Mouse (Mus musculus) neural tube, embryonic 12.5 days (tissue): ENCODE data around the gene Pdzd2. TPM values are rescaled to one million over a fixed set of nuclear protein-coding genes. Genes with fewer than 3 reads are reported as not detected.
"Not testable (repeated sequence)": the region's sequence is repeated elsewhere in the genome, so short reads cannot be mapped to it uniquely, and the experiment has no call there.

Experiments
- ATAC-seq: fragments of 200-750 bp; cut with Nextera tagmentation; 2 replicates; pipeline ENCODE4 v1.8.0; 2017; ENCODE audit warnings: low read depth, mild to moderate bottlenecking, moderate TSS enrichment, moderate library complexity; ENCODE audit not compliant: low FRiP score
- H3K27ac ChIP-seq: fragments of 300-500 bp; sonication (generic); 2 replicates; pipeline ENCODE4 v1.5.1; 2016
- H3K27me3 ChIP-seq: fragments of 300-500 bp; sonication (generic); replicated peaks from 2 replicates; pipeline ENCODE4 v1.6.1; 2016; ENCODE audit warnings: mild to moderate bottlenecking
- H3K36me3 ChIP-seq: fragments of 300-500 bp; sonication (generic); 2 replicates; pipeline ENCODE4 v1.6.1; 2016; ENCODE audit warnings: mild to moderate bottlenecking
- H3K4me1 ChIP-seq: fragments of 300-500 bp; sonication (generic); 2 replicates; pipeline ENCODE4 v1.6.1; 2016
- H3K4me2 ChIP-seq: fragments of 300-500 bp; sonication (generic); replicated peaks from 2 replicates; pipeline ENCODE4 v1.6.1; 2016; ENCODE audit warnings: mild to moderate bottlenecking
- H3K4me3 ChIP-seq: fragments of 300-500 bp; sonication (generic); 2 replicates; pipeline ENCODE4 v1.5.1; 2016
- H3K9ac ChIP-seq: fragments of 300-500 bp; sonication (generic); 2 replicates; pipeline ENCODE4 v1.6.1; 2016; ENCODE audit warnings: mild to moderate bottlenecking
- H3K9me3 ChIP-seq: fragments of 300-500 bp; sonication (generic); 2 replicates; pipeline ENCODE4 v1.6.1; 2016; ENCODE audit warnings: mild to moderate bottlenecking
- WGBS: fragments of 180-500 bp; shearing (Covaris S2); methylation state at CpG from one replicate; pipeline ENCODE4 v1.1.7; 2016; 5-methylcytosine and 5-hydroxymethylcytosine counted together
- polyA plus RNA-seq: library from polyadenylated mRNA; unstranded; fragments of >200 nt; fragmentation: Nextera tagmentation; extraction: Ambion mirVana; gene quantifications from 2 replicates; pipeline ENCODE4 v1.2.1, GENCODE M21; 2016

Pdzd2 gene
- polyA plus RNA-seq, 1 experiment from 2014 or later, result 7.3 TPM

GRCm38 (mm10) chr15:12368850-12369249, 370.9 kb downstream of the Pdzd2 start:
- H3K9ac ChIP-seq, result no peak overlapping the region
- H3K4me3 ChIP-seq, result no peak overlapping the region
- 88% methylated on average over 4 of the region's 4 CpGs for WGBS
- no peak overlapping the region for H3K27ac ChIP-seq
- H3K9me3 ChIP-seq, result no peaks in the 10 kb centered on the region
- no peaks in the 10 kb centered on the region; the same call in 1 of the 2 replicates for H3K27me3 ChIP-seq
- peaks cover 28% of the 10 kb centered on the region for H3K4me1 ChIP-seq
- ATAC-seq, result no peak
- no peak overlapping the region for H3K4me2 ChIP-seq
- H3K36me3 ChIP-seq, result no peaks in the 10 kb centered on the region

DNA sequence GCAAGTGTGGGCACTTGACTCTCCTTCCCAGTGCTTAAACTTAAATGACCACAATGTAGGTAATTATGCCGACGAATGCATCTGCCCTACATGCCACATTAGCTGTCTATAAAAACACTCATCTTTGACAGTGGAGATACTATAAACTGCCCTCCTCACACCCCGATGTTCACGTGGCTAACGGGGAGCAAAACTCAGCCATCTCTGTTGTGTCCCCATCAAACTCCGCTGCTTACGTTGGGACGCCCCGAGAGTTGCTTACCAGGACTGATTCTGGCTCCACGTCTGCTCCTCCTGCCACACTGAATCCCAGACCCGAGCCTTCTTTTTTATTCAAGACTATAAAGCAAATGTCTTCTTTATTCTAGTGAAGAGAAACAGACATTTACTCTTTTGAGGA, 371.4 kb downstream of the Pdzd2 start:
- no peak for ATAC-seq
- peaks cover 28% of the 10 kb centered on the region for H3K4me1 ChIP-seq
- 52% methylated on average over 11 of the region's 11 CpGs for WGBS
- H3K9me3 ChIP-seq, result no peaks in the 10 kb centered on the region
- H3K36me3 ChIP-seq, result no peaks in the 10 kb centered on the region
- no peak overlapping the region for H3K27ac ChIP-seq
- no peak overlapping the region for H3K4me2 ChIP-seq
- no peak overlapping the region for H3K4me3 ChIP-seq
- H3K27me3 ChIP-seq, result no peaks in the 10 kb centered on the region; the same call in 1 of the 2 replicates
- no peak overlapping the region for H3K9ac ChIP-seq

GRCm38 (mm10) chr15:12367306-12368080, 372.2 kb downstream of the Pdzd2 start:
- Histone ChIP-seq H3K36me3 (no peaks in the 10 kb centered on the region), H3K4me1 (peaks cover 28% of the 10 kb centered on the region), H3K9ac (no peak overlapping the region), H3K9me3 (no peaks in the 10 kb centered on the region), H3K27me3 (no peaks in the 10 kb centered on the region), H3K4me2 (no peak overlapping the region), H3K4me3 (no peak overlapping the region), H3K27ac (no peak overlapping the region)
- 60% methylated on average over 13 of the region's 13 CpGs for whole genome bisulfite sequencing
- ATAC-seq, result no peak

GRCm38 (mm10) chr15:12366580-12367305, 373.0 kb downstream of the Pdzd2 start:
- not testable (repeated sequence) for H3K9ac ChIP-seq, H3K9me3 ChIP-seq, H3K27ac ChIP-seq, H3K27me3 ChIP-seq, ATAC-seq, H3K36me3 ChIP-seq, H3K4me3 ChIP-seq, H3K4me2 ChIP-seq
- peaks cover 28% of the 10 kb centered on the region for H3K4me1 ChIP-seq
- WGBS, result 89% methylated on average over 11 of the region's 11 CpGs

DNA sequence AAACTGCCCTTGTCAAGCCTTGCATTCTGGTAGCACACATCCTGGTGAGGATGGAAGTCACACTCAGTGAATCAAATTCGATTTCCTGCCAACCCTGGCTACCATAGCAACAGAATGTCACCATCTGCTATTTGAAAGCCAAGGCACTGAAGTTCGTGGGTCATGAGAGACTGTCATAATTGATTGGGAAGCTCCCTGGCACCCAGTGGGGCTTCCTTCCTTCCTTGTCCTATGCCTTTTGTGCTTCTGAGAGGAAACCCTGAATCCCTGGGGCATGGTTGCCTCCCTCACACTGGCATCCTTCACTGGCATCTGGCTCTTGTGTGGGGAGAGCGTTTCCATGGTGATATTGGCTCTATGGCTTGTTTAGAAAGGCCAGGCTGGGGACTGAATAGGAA, 373.7 kb downstream of the Pdzd2 start:
- Histone ChIP-seq H3K4me3 (no peak overlapping the region), H3K36me3 (no peaks in the 10 kb centered on the region), H3K9ac (no peak overlapping the region), H3K27ac (no peak overlapping the region), H3K4me1 (peaks cover 28% of the 10 kb centered on the region), H3K9me3 (no peaks in the 10 kb centered on the region), H3K4me2 (no peak overlapping the region; the same call in 1 of the 2 replicates), H3K27me3 (no peaks in the 10 kb centered on the region)
- WGBS, result 20% methylated on average over 3 of the region's 3 CpGs
- ATAC-seq, result peak; percentile 93

DNA sequence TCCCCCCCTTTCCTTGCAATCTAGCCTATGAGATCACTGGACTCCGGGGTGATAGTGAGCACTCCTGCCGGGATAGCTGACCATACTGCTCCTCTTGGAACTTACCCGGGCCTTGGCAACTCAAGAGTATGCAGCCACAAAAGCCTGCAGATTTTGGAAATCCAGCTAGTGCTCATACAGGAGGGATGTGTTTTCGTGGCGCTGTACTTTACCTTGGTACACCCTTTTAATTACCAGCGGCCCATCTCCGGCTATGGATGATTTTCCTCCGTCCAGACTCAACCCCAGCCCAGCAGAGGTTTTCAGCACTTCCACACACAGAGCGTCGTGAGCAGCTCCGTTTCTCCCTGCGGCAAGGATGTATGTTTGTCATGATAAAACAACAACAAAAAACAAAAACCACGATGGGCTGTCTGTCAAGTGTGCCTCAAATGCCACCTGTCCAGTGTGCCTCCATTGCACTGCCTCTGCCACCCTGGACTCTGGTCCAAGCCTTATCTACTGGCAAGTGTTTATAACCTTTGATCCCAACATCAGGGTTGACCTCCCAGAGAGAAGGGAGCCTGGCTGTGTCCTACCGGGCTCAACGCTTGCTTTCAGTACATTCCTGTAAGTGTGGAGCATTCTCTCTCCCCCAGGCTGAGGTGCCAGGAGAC, 374.2 kb downstream of the Pdzd2 start:
- Histone ChIP-seq H3K27me3 (no peaks in the 10 kb centered on the region), H3K4me3 (no peak overlapping the region), H3K9me3 (no peaks in the 10 kb centered on the region), H3K36me3 (no peaks in the 10 kb centered on the region), H3K4me2 (no peak overlapping the region), H3K9ac (no peak overlapping the region), H3K27ac (no peak overlapping the region), H3K4me1 (peaks cover 28% of the 10 kb centered on the region)
- no peak for ATAC-seq
- WGBS, result 75% methylated on average over 15 of the region's 15 CpGs

- ATAC-seq, result no peak
- 90% methylated on average over 4 of the region's 4 CpGs for WGBS
These were observed 375.6 kb downstream of the Pdzd2 start for GRCm38 (mm10) chr15:12364096-12364495.

DNA sequence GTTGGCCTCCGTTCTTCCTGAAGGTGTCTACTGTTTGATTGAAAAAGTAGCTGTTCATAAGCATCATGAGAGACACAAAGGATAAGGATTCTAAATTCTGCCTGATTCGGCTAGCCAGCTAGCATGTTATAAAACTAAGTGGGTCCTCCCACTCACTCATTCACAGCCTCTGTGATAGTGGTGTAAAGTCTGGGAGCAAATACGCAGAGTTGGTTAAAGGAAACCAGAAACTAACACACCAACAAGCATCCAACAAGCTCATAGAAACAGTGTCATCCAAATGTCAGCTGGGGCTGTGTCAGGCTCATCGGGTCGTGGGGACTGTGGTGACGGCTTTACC, 377.1 kb downstream of the Pdzd2 start:
- no peaks in the 10 kb centered on the region for H3K36me3 ChIP-seq
- H3K27me3 ChIP-seq, result no peaks in the 10 kb centered on the region
- no peak overlapping the region for H3K27ac ChIP-seq
- whole genome bisulfite sequencing, result 80% methylated on average over 6 of the region's 6 CpGs
- H3K4me2 ChIP-seq, result no peak overlapping the region
- peaks cover 18% of the 10 kb centered on the region for H3K4me1 ChIP-seq
- no peak overlapping the region for H3K4me3 ChIP-seq
- no peaks in the 10 kb centered on the region for H3K9me3 ChIP-seq
- H3K9ac ChIP-seq, result no peak overlapping the region
- ATAC-seq, result no peak

More at GRCm38 (mm10) chr15:12364096-12364495, 375.6 kb downstream of the Pdzd2 start:
- peaks cover 28% of the 10 kb centered on the region for H3K4me1 ChIP-seq
- no peak overlapping the region for H3K27ac ChIP-seq
- H3K27me3 ChIP-seq, result no peaks in the 10 kb centered on the region
- H3K4me3 ChIP-seq, result no peak overlapping the region
- no peaks in the 10 kb centered on the region for H3K9me3 ChIP-seq
- no peak overlapping the region for H3K9ac ChIP-seq
- H3K4me2 ChIP-seq, result no peak overlapping the region
- H3K36me3 ChIP-seq, result no peaks in the 10 kb centered on the region

- no peaks in the 10 kb centered on the region for H3K36me3 ChIP-seq
- no peak for ATAC-seq
- no peak overlapping the region for H3K27ac ChIP-seq
- 89% methylated on average over 14 of the region's 14 CpGs for WGBS
- H3K9ac ChIP-seq, result no peak overlapping the region
- no peaks in the 10 kb centered on the region for H3K9me3 ChIP-seq
- no peak overlapping the region for H3K4me2 ChIP-seq
- H3K4me3 ChIP-seq, result no peak overlapping the region
- H3K27me3 ChIP-seq, result no peaks in the 10 kb centered on the region
- H3K4me1 ChIP-seq, result peaks cover 13% of the 10 kb centered on the region
These were observed 377.6 kb downstream of the Pdzd2 start for GRCm38 (mm10) chr15:12362001-12362700.

DNA sequence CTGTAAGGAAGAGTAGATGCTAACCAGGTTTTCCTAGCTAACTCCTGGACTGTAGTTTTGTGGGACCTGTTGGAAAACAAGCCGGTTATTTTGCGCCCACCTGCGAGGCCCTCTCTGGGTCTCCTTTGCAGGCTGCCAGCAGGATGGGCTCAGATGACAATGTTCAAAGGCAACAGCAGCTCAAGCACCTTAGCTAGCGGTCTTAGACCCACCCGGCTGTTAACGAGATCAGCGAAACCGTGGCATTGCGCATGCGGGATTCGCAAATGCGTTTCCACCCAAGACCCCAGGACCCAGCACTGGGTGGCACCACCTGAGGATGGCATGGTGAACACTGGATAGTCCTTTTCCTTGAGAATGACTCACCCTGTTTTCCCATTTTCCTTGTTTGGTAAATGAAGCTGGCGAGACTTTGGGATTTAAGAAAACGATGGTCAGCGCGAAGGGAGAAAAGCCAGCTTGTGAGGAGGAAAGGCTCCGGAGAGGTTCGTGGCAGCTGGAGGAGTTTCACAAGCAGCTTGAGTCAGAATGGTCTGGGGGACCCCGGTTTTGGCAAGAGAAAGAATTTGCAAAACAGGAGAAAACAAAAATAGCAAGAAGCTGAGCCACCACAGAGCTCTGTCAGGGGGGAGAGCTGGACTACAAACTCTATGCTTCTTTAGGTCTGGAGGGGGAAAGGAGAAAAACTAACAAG, 379.1 kb downstream of the Pdzd2 start:
- peak; percentile 19; the same call in 1 of the 2 replicates for ATAC-seq
- Histone ChIP-seq H3K4me1 (peaks cover 2% of the 10 kb centered on the region), H3K4me3 (no peak overlapping the region), H3K27ac (no peak overlapping the region), H3K9ac (no peak overlapping the region), H3K9me3 (no peaks in the 10 kb centered on the region), H3K36me3 (peaks cover 5% of the 10 kb centered on the region; the same call in 1 of the 2 replicates), H3K27me3 (no peaks in the 10 kb centered on the region), H3K4me2 (no peak overlapping the region)
- 86% methylated on average over 19 of the region's 19 CpGs for WGBS

- H3K27ac ChIP-seq, result no peak overlapping the region
- H3K4me1 ChIP-seq, result no peaks in the 10 kb centered on the region
- H3K9me3 ChIP-seq, result no peaks in the 10 kb centered on the region
- H3K27me3 ChIP-seq, result no peaks in the 10 kb centered on the region
- no peak for ATAC-seq
- H3K36me3 ChIP-seq, result peaks cover 13% of the 10 kb centered on the region
- 95% methylated on average over 5 of the region's 5 CpGs for WGBS
- no peak overlapping the region for H3K4me2 ChIP-seq
- no peak overlapping the region for H3K9ac ChIP-seq
- no peak overlapping the region for H3K4me3 ChIP-seq
These were observed 381.3 kb downstream of the Pdzd2 start for GRCm38 (mm10) chr15:12358384-12358783.
